23 mouse cellular contexts compared by ENCODE assay signal in genomic region chr14:50826579-50826978, GRCm38 (mm10). TPM values are rescaled to one million over a fixed set of nuclear protein-coding genes. Genes with fewer than 3 reads are reported as not detected.
"Had no signal": no experiment of that assay in that cellular context is flagged by ENCODE, and none has a peak within 500 bp of the region (broad histone marks: within the 10 kb centered on the region; RNA-seq: fewer than 3 reads in every experiment).

No protein-coding gene starts in this region.

- H3K4me1 ChIP-seq: kidney, embryonic 15.5 days; liver, embryonic 12.5 days; midbrain, embryonic 10.5 days; neural tube, embryonic 12.5 days had no signal

- H3K4me2 ChIP-seq: kidney, embryonic 15.5 days; liver, embryonic 12.5 days; lung, embryonic 14.5 days; neural tube, embryonic 12.5 days had no signal

- H3K9ac ChIP-seq: kidney, embryonic 15.5 days; liver, embryonic 12.5 days; lung, embryonic 14.5 days; neural tube, embryonic 12.5 days had no signal

- H3K9me3 ChIP-seq: kidney, embryonic 15.5 days; liver, embryonic 12.5 days; midbrain, embryonic 10.5 days; neural tube, embryonic 12.5 days had no signal

- H3K4me3 ChIP-seq: kidney, embryonic 15.5 days; liver, embryonic 12.5 days; midbrain, embryonic 10.5 days; myocyte; neural tube, embryonic 12.5 days had no signal

- H3K27ac ChIP-seq: kidney, embryonic 15.5 days; liver, embryonic 12.5 days; midbrain, embryonic 10.5 days; neural tube, embryonic 12.5 days had no signal

- ATAC-seq: intestine, embryonic 16.5 days; liver, embryonic 12.5 days had no signal

- H3K27me3 ChIP-seq: kidney, embryonic 15.5 days; liver, embryonic 12.5 days; neural tube, embryonic 12.5 days had no signal

- DNase-seq: kidney, adult 2 months; kidney, postnatal 14 days; lung, embryonic 14.5 days; lung, postnatal 10 days; lung, postnatal 4 days; midbrain, embryonic 14.5 days; spleen, adult 18-20 months; thymus, adult 2 months; thymus, postnatal 25 days had no signal

RNA-seq across cellular contexts. Expression of gene Ccnb1ip1, which starts 19.0 kb away (rescaled TPM):
- total RNA-seq: left cerebral cortex, postnatal 10 days; megakaryocyte, adult 5-6 weeks; neutrophil, adult 5-6 weeks had no signal
- polyA plus RNA-seq: intestine, embryonic 16.5 days; kidney, adult 2 months; kidney, embryonic 15.5 days; large intestine, adult 2 months; limb, embryonic 14.5 days; liver, embryonic 12.5 days; liver, embryonic 16.5 days; lung, embryonic 14.5 days; midbrain, embryonic 10.5 days; midbrain, embryonic 14.5 days; neural tube, embryonic 12.5 days; stomach, embryonic 14.5 days; thymus, adult 2 months; urinary bladder, adult 2 months had no signal
